Mouse (Mus musculus) lung, embryonic 16.5 days (tissue): Measurements from ENCODE around the gene Snx32. TPM values are rescaled to one million over a fixed set of nuclear protein-coding genes. Genes with fewer than 3 reads are reported as not detected.

Source experiments
- ATAC-seq: fragments of 200-750 bp; cut with Nextera tagmentation; 2 replicates; pipeline ENCODE4 v1.8.0; 2017; ENCODE audit warnings: low read depth, mild to moderate bottlenecking, moderate library complexity
- H3K27ac ChIP-seq: fragments of 300-500 bp; sonication (generic); 2 replicates; pipeline ENCODE4 v1.5.1; 2014; ENCODE audit warnings: mild to moderate bottlenecking, control low read depth, low read length
- H3K27me3 ChIP-seq: fragments of 300-500 bp; sonication (generic); 2 replicates; pipeline ENCODE4 v1.6.1; 2014; ENCODE audit warnings: low read depth, low read length, mixed read lengths; ENCODE audit not compliant: control insufficient read depth, insufficient read depth
- H3K36me3 ChIP-seq: fragments of 300-500 bp; sonication (generic); 2 replicates; pipeline ENCODE4 v1.6.1; 2014; ENCODE audit warnings: low read length; ENCODE audit not compliant: control insufficient read depth, insufficient read depth
- H3K4me1 ChIP-seq: fragments of 300-500 bp; sonication (generic); replicated peaks from 2 replicates; pipeline ENCODE4 v1.6.1; 2014; ENCODE audit warnings: low read length, mixed read lengths; ENCODE audit not compliant: control insufficient read depth, insufficient read depth
- H3K4me2 ChIP-seq: fragments of 300-500 bp; sonication (generic); 2 replicates; pipeline ENCODE4 v1.6.1; 2014; ENCODE audit warnings: low read depth, low read length, control low read depth
- H3K4me3 ChIP-seq: fragments of 300-500 bp; sonication (generic); 2 replicates; pipeline ENCODE4 v1.5.1; 2014; ENCODE audit warnings: mild to moderate bottlenecking, low read length, control low read depth
- H3K9ac ChIP-seq: fragments of 300-500 bp; sonication (generic); 2 replicates; pipeline ENCODE4 v1.6.1; 2014; ENCODE audit warnings: low read length, control low read depth
- H3K9me3 ChIP-seq: fragments of 300-500 bp; sonication (generic); 2 replicates; pipeline ENCODE4 v1.6.1; 2016; ENCODE audit warnings: low read length; ENCODE audit not compliant: control insufficient read depth
- WGBS: fragments of 180-500 bp; shearing (Covaris S2); extraction: QIAGEN DNeasy Blood & Tissue Kit; methylation state at CpG from one replicate; pipeline ENCODE4 v1.1.7; 2014; 5-methylcytosine and 5-hydroxymethylcytosine counted together
- polyA plus RNA-seq: library from polyadenylated mRNA; unstranded; fragments of >200 nt; fragmentation: Nextera tagmentation; extraction: Ambion mirVana; gene quantifications from 2 replicates; pipeline ENCODE4 v1.2.1, GENCODE M21; 2015

Snx32 gene
- 7.4 and 7.7 TPM in 2 replicates for polyA plus RNA-seq

DNA sequence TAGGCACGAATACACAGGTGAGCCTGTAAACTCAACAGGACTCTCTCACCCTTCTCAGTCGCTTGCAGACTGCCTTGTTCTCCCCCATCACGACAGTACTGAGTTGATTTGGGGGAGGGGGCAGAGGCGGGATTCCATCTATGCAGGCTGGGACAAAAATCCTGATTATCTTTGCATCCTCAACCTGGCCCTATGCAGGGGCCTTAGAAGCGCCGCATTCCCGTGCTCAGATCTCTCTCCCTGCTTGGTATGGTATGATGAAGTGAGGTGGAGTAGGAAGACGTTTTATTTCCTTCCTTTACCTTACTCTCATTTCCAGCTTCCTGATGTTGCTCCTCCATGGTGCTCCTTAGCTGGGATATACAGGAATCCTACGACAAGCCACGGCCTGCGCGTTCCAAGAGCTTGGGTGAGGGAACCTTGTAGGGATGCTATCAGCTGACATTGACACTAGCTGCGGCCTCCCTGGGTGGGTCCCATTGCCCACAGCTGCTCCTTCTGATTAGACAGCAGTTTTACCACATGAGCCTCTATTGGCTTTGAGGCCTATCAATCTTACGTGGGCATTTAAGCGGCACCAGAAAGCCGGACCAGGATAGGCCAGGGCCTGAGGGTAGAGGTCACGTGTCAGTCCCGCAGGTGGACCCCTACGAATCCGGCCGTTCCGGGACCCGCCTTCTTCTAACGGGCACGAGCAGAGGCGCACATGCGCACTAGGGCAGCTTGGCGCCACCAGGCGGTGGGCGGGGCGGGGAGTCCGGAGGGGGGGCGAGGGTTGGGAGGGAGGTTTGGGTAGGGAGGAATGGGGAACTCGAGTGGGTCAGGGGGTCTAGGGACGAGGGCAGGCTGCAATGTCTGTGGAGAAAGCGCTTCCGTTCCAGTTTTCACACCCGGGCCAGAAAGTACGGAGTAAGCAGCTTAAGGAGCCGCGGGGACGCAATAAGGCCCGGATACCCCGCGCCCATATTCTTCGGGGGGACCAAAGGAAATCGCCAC is at the start of gene Snx32:
Snx32 (minus strand) TSS at position 508 of the 996 bp plus-strand sequence.
- Histone ChIP-seq H3K9ac (peak within 1 kb of the TSS; percentile 69), H3K4me3 (peak within 1 kb of the TSS; percentile 53), H3K27me3 (no peaks in the 10 kb centered on the region), H3K9me3 (no peaks in the 10 kb centered on the region), H3K36me3 (no peaks in the 10 kb centered on the region), H3K27ac (peak within 1 kb of the TSS; percentile 9; the same call in 1 of the 2 replicates), H3K4me2 (peak within 1 kb of the TSS; percentile 75), H3K4me1 (peaks cover 20% of the 10 kb centered on the region)
- 3% methylated on average over 46 of the region's 47 CpGs for WGBS
- ATAC-seq = peak; percentile 99

DNA sequence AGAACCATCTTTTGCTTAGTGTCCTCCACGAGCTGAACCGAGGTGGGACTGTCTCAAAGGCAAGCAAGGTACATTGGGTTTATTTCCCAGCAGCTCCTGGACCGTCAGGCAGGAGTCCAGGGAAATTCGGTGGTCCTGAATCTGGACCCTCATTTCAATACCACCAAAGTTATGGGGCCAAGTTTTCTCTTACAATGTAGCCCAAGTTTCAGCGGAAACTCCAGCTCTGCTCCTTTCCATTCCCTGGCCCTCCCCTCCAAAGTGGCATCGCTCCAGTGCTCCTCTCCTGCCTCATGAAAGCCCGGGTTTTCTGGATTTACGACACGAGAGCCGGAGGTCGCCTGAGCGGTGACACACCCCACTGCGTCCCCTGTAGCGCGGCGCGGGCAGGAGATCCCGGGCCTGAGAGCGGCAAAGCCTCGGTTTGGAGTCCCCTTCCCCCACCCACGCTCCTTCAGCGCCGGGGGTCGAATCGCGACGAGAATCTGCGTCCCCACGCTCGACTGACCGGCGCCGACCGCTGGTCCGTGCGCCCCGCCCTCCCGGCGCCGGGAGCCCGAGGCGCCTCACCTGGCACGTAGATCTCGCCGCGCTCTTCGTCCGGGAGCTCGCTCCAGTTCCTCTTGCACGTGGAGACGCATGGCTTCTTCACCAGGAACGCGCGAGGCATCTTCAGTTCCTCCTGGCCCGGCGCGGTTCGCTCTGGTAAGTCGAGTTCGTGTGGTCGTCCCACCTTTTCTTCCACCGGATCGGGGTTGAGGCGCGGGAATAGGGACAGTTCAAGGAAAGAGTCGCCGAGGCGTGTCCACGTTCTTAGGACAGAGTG is 49.5 kb upstream of the Snx32 start:
- peak overlapping the region; percentile 47 for H3K27ac ChIP-seq
- WGBS = under 1% methylated on average over 69 of the region's 69 CpGs
- peak overlapping the region; percentile 56 for H3K9ac ChIP-seq
- no peaks in the 10 kb centered on the region for H3K36me3 ChIP-seq
- H3K9me3 ChIP-seq = no peaks in the 10 kb centered on the region
- H3K4me3 ChIP-seq = peak overlapping the region; percentile 51
- peaks cover 12% of the 10 kb centered on the region; the same call in 1 of the 2 replicates for H3K4me1 ChIP-seq
- H3K27me3 ChIP-seq = peaks cover 57% of the 10 kb centered on the region
- ATAC-seq = no peak
- H3K4me2 ChIP-seq = peak overlapping the region; percentile 73

DNA sequence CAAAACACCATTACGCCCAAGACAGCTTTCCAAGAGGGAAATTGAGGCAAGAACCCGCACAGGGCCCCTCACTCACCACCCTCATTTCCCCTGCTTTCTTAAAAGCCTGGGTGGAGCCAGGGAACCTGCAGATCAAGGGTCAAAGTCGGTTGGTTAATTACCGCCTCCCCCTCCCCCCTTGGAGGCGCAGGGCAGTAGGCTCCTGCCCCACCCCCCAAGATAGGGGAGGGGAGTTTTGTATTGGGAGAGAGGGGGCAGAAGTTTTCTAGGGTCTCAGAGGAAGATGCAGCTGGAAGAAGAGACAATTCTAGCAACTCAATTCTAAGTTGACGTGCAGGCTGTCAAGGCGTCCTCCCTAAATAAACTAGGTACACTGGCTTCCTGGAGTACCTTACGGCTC is 48.9 kb upstream of the Snx32 start:
- Histone ChIP-seq H3K4me3 (peak overlapping the region; percentile 51), H3K27ac (no peak overlapping the region), H3K4me1 (peaks cover 15% of the 10 kb centered on the region; the same call in 1 of the 2 replicates), H3K27me3 (peaks cover 57% of the 10 kb centered on the region), H3K9ac (no peak overlapping the region), H3K36me3 (no peaks in the 10 kb centered on the region), H3K9me3 (no peaks in the 10 kb centered on the region), H3K4me2 (peak overlapping the region; percentile 73)
- WGBS = 17% methylated on average over 8 of the region's 8 CpGs
- ATAC-seq = no peak

DNA sequence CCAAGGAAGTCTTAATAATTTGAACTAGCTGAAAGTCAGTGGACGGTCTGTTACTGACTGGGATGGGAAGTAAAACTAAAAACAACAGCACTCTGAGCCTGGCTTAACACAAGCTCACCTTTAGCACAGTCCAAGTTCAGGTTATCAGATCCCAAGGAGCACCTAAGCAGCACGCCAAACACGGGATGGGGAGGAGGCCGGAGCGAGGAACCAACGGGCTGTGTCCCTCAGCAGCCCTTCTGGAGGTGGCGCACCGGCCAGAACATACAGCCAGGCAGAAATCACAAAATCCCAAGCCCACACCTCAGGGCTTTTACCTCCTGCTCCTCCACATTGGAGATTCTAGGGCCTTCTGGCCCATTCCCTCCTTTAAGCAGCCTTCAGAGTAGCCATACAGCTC is 48.4 kb upstream of the Snx32 start:
- H3K4me1 ChIP-seq = peaks cover 19% of the 10 kb centered on the region; the same call in 1 of the 2 replicates
- ATAC-seq = no peak
- H3K9me3 ChIP-seq = no peaks in the 10 kb centered on the region
- peak overlapping the region; percentile 73; the same call in 1 of the 2 replicates for H3K4me2 ChIP-seq
- 57% methylated on average over 8 of the region's 8 CpGs for WGBS
- H3K27ac ChIP-seq = no peak overlapping the region
- peak overlapping the region; percentile 51; the same call in 1 of the 2 replicates for H3K4me3 ChIP-seq
- no peak overlapping the region for H3K9ac ChIP-seq
- no peaks in the 10 kb centered on the region for H3K36me3 ChIP-seq
- peaks cover 54% of the 10 kb centered on the region for H3K27me3 ChIP-seq

DNA sequence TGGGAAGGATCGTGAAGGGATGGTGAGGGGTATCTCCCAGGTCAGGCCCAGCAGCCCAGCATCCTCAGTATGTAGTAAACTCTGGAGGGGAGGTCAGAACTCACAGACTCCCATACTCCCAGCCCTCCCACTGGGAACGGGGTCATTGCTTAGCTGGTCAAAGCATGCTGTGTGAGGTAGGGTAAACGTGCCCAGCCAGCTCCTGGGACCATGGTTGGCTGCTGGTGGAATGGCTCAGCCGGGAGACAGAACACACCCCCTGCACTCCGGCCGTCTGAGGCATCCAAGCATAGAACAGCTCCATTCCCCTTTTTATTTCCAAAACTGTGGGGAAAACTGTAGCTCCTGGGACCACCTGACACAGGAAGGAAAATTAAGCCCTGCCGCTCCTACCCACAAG is 47.8 kb upstream of the Snx32 start:
- H3K4me3 ChIP-seq = no peak overlapping the region
- no peak overlapping the region for H3K4me2 ChIP-seq
- H3K36me3 ChIP-seq = no peaks in the 10 kb centered on the region
- no peaks in the 10 kb centered on the region for H3K9me3 ChIP-seq
- no peak overlapping the region for H3K27ac ChIP-seq
- H3K9ac ChIP-seq = no peak overlapping the region
- no peak for ATAC-seq
- peaks cover 54% of the 10 kb centered on the region for H3K27me3 ChIP-seq
- WGBS = 46% methylated on average over 7 of the region's 7 CpGs
- H3K4me1 ChIP-seq = peaks cover 19% of the 10 kb centered on the region; the same call in 1 of the 2 replicates

DNA sequence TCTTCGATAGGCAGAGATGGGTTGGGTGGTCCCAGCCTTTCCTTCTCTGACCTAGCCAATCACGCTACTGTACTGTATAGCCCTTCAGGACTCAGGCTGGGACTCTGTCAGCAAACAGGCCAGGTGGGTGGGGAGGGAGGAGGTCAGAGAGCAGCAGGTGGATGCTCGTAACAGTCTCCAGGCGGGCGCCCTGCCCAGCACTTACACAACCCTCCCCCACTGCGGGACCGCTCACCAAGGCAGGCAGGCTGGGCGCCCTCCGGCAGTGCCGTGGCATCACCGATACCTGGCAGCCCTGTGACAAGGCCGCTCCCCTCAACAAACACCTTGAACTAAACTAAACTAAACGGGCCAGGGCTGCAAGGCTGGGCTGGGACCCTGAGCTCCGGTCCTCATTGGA is 43.9 kb upstream of the Snx32 start:
- 0 out of 2 replicates have a peak overlapping the region, but pooled peaks have one; percentile 1 for H3K4me2 ChIP-seq
- no peaks in the 10 kb centered on the region for H3K36me3 ChIP-seq
- H3K27me3 ChIP-seq = peaks cover 28% of the 10 kb centered on the region
- WGBS = 63% methylated on average over 14 of the region's 14 CpGs
- no peak overlapping the region for H3K4me3 ChIP-seq
- H3K9ac ChIP-seq = no peak overlapping the region
- peak; percentile 71 for ATAC-seq
- peaks cover 9% of the 10 kb centered on the region; the same call in 1 of the 2 replicates for H3K4me1 ChIP-seq
- H3K27ac ChIP-seq = no peak overlapping the region
- no peaks in the 10 kb centered on the region for H3K9me3 ChIP-seq

DNA sequence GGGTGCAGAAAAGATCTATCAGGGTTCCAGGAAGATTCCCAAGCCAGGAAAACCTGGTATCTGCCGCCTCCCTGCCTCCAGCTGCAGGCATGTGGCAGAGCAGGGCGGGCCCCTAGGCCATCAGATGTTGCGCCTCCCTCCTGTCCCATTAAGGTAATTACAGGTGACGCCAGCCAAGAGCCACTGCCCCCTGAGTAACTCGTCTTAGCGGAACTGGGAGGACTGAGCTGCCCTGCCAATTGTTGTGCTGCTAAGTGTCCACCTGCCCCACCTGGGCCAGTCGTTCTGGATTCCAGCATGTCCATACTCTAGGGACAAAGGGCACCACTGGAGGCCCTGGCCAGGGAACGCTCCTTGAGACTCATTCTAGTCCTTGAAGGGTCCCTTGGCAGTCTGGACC is 43.5 kb upstream of the Snx32 start:
- H3K4me2 ChIP-seq = 0 out of 2 replicates have a peak overlapping the region, but pooled peaks have one; percentile 1
- no peak overlapping the region for H3K9ac ChIP-seq
- H3K9me3 ChIP-seq = no peaks in the 10 kb centered on the region
- H3K27ac ChIP-seq = no peak overlapping the region
- no peaks in the 10 kb centered on the region for H3K36me3 ChIP-seq
- 49% methylated on average over 8 of the region's 8 CpGs for WGBS
- peaks cover 9% of the 10 kb centered on the region; the same call in 1 of the 2 replicates for H3K4me1 ChIP-seq
- peaks cover 24% of the 10 kb centered on the region for H3K27me3 ChIP-seq
- ATAC-seq = peak; percentile 18; the same call in 1 of the 2 replicates
- H3K4me3 ChIP-seq = no peak overlapping the region

DNA sequence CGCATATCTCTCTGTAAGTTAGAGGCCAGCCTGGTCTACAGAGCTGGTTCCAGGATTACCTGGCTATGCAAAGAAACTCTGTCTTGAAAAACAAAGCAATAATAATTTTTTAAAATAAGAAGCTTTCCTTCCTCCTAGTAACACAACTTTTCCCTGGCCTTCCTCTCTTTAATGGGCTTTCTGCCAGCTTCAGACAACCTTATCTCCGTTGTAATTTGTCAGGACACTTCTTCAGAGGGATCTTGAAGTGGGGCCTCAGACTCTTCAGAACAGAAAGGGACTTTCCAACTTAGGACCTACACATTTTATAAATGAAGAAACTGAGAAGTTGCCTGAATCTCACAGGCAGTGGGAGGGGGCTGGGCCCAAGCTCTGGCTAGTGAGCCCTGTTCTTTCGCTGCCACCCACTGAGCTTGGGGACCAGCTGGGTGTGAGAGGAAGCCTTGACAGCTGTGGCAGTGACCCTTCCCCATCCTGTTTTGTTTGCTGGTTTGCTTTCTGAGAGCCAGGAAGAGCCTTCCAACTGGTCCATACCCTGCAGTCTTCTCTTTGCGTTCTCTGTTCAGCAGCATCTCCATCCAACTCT is 37.2 kb upstream of the Snx32 start:
- H3K36me3 ChIP-seq = no peaks in the 10 kb centered on the region
- WGBS = 45% methylated on average over 4 of the region's 4 CpGs
- ATAC-seq = no peak; the same call in 1 of the 2 replicates

More for the DNA sequence above, 37.2 kb upstream of the Snx32 start:
- no peak overlapping the region for H3K9ac ChIP-seq
- H3K4me2 ChIP-seq = no peak overlapping the region
- no peaks in the 10 kb centered on the region for H3K9me3 ChIP-seq
- H3K4me1 ChIP-seq = no peaks in the 10 kb centered on the region; the same call in 1 of the 2 replicates
- H3K27ac ChIP-seq = no peak overlapping the region
- H3K4me3 ChIP-seq = no peak overlapping the region
- H3K27me3 ChIP-seq = no peaks in the 10 kb centered on the region
